Mouse (Mus musculus): ENCODE results near the gene Nt5dc3. TPM values are rescaled to one million over a fixed set of nuclear protein-coding genes. Genes with fewer than 3 reads are reported as not detected.

Gene Nt5dc3
- 10 to 100 TPM; 44.4 to 53.9 TPM for total RNA-seq (2021)
- long read RNA-seq, experiment 1, partial matches to known transcripts, result 0 of 15 reads
- long read RNA-seq, experiment 1, other reads (novel, unspliced or antisense), result 15 of 15 reads
- long read RNA-seq, experiment 2, partial matches to known transcripts, result 1 of 25 reads
- long read RNA-seq, experiment 2, other reads (novel, unspliced or antisense), result 24 of 25 reads

DNA sequence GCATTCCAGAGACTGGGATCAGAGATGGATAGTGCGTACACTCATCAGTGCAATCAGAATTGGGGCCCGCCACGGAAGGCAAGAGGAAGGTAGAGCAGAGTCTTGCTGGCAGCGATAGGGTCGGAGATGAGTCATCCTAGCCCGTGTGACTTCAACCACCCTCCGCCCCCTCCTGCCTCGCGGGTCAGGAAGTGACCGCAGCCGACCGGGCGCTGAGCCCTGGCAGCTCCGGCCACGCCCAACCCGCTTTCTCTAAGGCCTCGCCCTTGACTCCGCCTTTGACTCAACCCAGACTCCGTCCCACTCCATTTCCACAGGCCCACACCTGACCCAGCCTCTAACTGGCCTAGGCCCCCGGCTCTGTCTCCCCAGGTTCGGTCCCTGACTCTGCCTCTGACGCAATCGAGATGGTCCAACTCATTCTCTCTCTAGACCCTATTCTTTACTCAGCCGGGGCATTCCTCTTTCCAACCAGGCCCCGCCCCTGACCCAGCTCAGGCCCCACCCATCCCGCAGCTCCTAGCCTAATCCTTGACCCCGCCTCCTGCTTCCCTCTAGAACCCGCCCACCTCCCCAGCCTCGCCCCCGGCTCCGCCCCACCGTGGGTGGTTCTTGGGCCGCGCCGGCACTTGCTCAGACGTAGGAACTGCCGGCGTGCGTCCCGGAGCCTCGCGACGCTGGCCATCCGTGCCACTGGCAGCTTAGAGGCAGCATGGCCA is at the start of gene Nt5dc3:
TSS of gene Nt5dc3 (plus strand) at position 608 of the 719 bp plus-strand sequence.
- DNase-seq, result peak; percentile 96 to 97
- intact Hi-C loops (cut with DNase I), result loop anchor here (5.0 kb wide), 1 partner anchor 71 kb away; the partner anchor contains the start of genes Hsp90b1 and Ttc41

DNA sequence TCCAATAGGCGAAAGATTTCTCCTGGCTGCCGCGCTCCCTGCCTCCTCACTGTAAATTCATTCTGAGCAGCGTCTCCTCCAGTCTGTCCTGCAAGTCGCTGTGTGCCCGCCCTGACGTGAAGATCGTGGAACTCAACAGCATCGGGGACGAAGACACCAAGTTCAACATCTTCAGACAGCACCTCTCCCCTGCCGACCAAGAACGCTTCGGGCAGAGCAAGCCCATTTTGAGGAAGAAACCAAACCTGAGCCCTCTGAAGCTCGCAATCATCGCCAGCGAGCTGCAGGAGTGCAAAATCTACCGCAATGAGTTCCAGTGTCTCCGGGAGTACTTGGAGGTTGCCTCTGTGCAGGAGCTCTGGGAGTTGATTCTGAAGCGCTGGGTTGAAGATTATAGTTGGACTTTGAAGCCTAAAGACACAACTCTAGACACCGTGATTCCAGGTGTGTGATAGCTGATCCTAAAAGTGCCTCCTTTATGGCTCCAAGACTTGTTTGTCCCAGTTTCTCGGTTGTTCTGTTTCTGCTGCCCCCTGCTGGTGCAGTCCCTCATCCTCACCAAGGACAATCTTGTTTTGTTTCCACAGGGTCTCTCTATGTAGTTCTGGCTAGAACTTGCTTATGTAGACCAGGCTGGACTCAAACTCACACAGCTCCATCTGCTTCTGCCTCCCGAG is 47.8 kb upstream of the Nt5dc3 start:
- intact Hi-C loops (cut with DNase I), result loop anchor here (5.0 kb wide), 2 partner anchors 94 to 254 kb away; no protein-coding TSS in a partner anchor
- DNase-seq, result peak; percentile 74 to 77

- no peak for DNase-seq
- intact Hi-C loops (cut with DNase I), result loop anchor here (5.0 kb wide), 2 partner anchors 94 to 254 kb away; no protein-coding TSS in a partner anchor
Observed at GRCm38 (mm10) chr10:86731500-86731863, 47.3 kb upstream of the Nt5dc3 start.

- no peak for DNase-seq
- intact Hi-C loops (cut with DNase I), result no loop called here
Observed at GRCm38 (mm10) chr10:86735036-86735435, 43.8 kb upstream of the Nt5dc3 start.

- DNase-seq, result no peak
- intact Hi-C loops (cut with DNase I), result no loop called here
Observed at GRCm38 (mm10) chr10:86742918-86743317, 35.9 kb upstream of the Nt5dc3 start.

GRCm38 (mm10) chr10:86744306-86744705 is 34.5 kb upstream of the Nt5dc3 start:
- intact Hi-C loops (cut with DNase I), result no loop called here
- DNase-seq, result no peak

GRCm38 (mm10) chr10:86755816-86756502 is 22.8 kb upstream of the Nt5dc3 start:
- no peak for DNase-seq
- intact Hi-C loops (cut with DNase I), result no loop called here

- DNase-seq, result no peak
- intact Hi-C loops (cut with DNase I), result no loop called here
Observed at GRCm38 (mm10) chr10:86757724-86758123, 21.1 kb upstream of the Nt5dc3 start.

GRCm38 (mm10) chr10:86758211-86758610 is 20.6 kb upstream of the Nt5dc3 start:
- intact Hi-C loops (cut with DNase I), result no loop called here
- no peak for DNase-seq

DNA sequence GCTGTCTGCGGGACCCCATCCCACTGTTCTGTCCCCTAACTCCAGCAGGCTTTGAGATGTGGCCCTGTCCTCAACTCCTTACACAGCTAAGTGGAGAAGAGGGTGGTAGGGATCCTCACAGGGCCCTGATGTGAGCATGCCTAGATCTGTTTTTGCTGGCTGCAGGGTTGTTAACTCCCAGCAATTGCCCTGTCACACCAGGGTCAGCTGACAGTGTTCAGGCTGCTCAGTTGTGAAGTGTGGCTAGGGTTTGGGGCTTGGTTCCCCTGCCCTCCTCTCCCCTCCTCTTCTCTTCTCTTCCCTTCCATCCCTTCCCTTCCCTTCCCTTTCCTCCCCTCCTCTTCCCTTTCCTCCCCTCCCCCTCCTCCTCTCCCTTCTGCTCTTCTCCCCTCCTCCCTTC is 17.6 kb upstream of the Nt5dc3 start:
- DNase-seq, result no peak
- intact Hi-C loops (cut with DNase I), result no loop called here

- DNase-seq, result no peak
- intact Hi-C loops (cut with DNase I), result no loop called here
Observed at GRCm38 (mm10) chr10:86761722-86762383, 17.0 kb upstream of the Nt5dc3 start.

GRCm38 (mm10) chr10:86762384-86762730 is 16.4 kb upstream of the Nt5dc3 start:
- no peak for DNase-seq
- intact Hi-C loops (cut with DNase I), result no loop called here

DNA sequence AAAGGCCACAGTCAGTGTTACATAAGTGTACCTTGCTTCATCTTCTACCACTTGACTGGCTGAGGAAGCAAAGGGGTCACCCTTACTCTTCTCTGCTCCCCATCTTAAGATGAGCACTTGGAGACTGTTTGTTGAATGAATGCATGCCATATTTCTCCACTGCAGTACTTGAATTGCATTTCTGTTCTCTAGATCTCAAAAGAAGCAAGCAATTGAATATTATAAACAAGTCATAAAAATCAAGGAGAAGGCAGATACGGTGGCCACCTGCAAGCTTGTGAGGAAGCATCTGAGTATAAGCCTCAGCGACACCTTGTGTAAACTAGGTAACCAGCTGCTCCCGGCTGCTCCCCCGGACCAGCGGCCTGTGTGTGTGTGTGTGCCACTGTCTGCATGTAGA is 15.1 kb upstream of the Nt5dc3 start, which contains the start of gene Gm49358:
TSS of gene Gm49358 (plus strand) at position 301 of the 400 bp plus-strand sequence.
- DNase-seq, result no peak
- intact Hi-C loops (cut with DNase I), result no loop called here

GRCm38 (mm10) chr10:86765344-86765966 is 13.3 kb upstream of the Nt5dc3 start:
- intact Hi-C loops (cut with DNase I), result no loop called here

GRCm38 (mm10) chr10:86769216-86769615 is 9.6 kb upstream of the Nt5dc3 start:
- DNase-seq, result no peak
- intact Hi-C loops (cut with DNase I), result no loop called here

More at GRCm38 (mm10) chr10:86765344-86765966, 13.3 kb upstream of the Nt5dc3 start:
- DNase-seq, result no peak

- intact Hi-C loops (cut with DNase I), result no loop called here
- DNase-seq, result no peak
Observed at GRCm38 (mm10) chr10:86769797-86770196, 9.0 kb upstream of the Nt5dc3 start.

DNA sequence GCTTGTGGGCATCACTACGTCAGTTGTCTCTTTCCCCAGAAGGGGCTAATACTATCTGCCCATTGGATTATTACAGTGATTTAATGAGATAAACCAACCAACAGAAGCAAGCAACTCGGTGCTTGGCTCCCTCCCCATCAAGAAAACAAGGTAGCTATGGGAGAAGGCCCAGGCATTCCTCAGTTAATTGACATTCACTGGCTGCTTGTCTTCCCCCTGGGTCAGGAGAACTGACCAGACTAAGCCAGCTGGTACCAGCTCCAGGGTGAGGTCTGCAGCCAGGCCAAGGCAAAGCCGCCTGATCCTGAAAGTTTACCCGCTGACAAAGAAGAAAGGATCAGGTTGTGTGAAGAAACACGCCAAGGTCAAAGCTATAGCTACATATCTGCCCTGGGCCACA is 7.1 kb upstream of the Nt5dc3 start:
- intact Hi-C loops (cut with DNase I), result no loop called here

DNA sequence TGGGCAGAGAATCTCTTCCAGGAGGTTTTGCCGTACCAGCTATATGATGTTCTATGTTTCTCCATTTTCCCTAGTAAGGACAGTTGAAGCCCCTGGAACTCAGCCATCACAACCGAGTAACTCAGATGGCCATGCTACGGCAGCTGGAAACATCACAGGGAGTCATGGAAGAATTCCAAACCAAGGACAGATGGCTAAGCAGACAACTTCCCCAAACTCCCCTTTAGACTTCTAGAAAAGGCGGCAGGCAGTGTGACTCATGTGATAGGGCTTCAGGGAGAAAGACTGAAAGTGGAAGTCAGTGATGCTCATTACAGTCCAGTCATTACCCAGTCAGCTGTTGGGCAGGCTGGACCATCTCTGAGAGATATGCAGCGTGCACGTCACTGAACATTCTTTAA is 6.6 kb upstream of the Nt5dc3 start:
- intact Hi-C loops (cut with DNase I), result no loop called here
- DNase-seq, result no peak

More for the DNA sequence above, 7.1 kb upstream of the Nt5dc3 start:
- DNase-seq, result no peak

DNA sequence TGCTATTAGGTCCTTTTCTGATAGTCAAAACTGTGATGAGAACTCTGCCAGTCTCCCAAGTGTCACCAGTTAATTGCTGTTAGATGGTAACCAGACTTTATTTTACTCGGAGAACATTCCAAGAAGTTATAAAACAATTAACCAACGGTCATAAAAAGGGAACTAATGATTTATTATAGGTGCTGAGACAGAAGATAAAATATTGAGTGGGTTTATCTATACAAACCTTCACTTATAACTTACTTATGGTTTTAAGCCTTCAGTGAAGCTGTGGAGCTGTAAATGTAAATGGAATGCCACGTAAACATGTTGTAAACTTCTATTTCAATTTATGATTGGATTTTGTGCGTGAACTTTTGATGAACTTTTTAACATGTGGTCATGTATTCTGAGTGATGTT is 5.4 kb upstream of the Nt5dc3 start:
- intact Hi-C loops (cut with DNase I), result no loop called here

GRCm38 (mm10) chr10:86776281-86776680 is 2.5 kb upstream of the Nt5dc3 start:
- intact Hi-C loops (cut with DNase I), result loop anchor here (5.0 kb wide), 1 partner anchor 69 kb away; the partner anchor contains the start of genes Hsp90b1 and Ttc41
- DNase-seq, result no peak

More for the DNA sequence above, 5.4 kb upstream of the Nt5dc3 start:
- DNase-seq, result no peak

Measured in gastrocnemius, postnatal 36 days (tissue).